Mouse (Mus musculus): ENCODE measurements around the gene Gli1. TPM values are rescaled to one million over a fixed set of nuclear protein-coding genes. Genes with fewer than 3 reads are reported as not detected.

The Gli1 gene
- polyA plus RNA-seq, 1 experiment from 2014 or later: 10.2 TPM

DNA sequence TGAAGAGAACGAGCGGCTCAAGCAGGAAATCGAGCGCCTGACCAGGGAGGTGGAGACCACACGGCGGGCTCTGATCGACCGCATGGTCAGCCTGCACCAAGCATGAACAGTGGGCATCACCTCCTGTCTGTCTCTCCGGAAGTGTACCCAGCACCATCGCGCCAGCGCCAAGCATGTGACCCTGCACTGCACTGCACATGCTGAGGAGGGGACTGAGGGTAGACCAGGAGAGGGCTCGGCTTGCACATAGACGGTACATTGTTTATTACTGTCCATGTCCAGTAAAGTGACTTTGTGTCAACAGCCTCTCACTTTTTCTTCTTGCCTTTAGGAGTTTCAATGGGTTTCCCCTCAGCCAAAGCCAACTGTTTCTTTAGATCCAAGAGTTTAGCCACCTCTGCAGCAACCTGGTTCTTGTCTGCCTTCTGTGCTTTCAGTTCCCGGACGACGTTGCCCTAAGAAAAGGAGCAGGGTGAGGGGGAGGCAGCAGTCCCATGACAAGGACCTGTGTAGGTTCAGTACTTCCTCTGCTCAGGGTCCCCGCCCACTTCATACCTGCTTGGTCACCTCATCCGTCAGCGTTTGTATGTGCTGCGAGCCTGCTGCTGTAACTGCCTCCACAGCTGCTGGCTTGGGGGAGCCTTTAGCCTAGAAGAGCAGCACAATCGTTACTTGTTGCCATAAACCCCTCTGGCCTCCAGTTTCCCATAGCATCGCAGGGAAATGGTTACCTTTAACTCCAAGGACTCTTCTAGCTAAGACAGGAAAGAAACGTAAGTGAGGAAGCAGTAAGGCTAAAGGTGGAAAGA, 45.6 kb downstream of the Gli1 start:
- peaks cover 80% of the 10 kb centered on the region for H3K36me3 ChIP-seq (ENCODE audit: control insufficient read depth, insufficient read depth, low read length)
- peaks cover 13% of the 10 kb centered on the region for H3K4me1 ChIP-seq (ENCODE audit: control insufficient read depth, insufficient read depth, low read length)
- H3K4me2 ChIP-seq (ENCODE audit: low read depth, low read length): no peak overlapping the region
- no peak for DNase-seq (ENCODE audit: low spot score)
- 89% methylated on average over 21 of the region's 24 CpGs for WGBS
- no peaks in the 10 kb centered on the region for H3K27me3 ChIP-seq (replicated peaks; ENCODE audit: control insufficient read depth, insufficient read depth, low read length)
- no peak for ATAC-seq (ENCODE audit: low read depth)
- H3K9me3 ChIP-seq (ENCODE audit: control insufficient read depth, low read length): no peaks in the 10 kb centered on the region
- H3K4me3 ChIP-seq (ENCODE audit: low read depth, low read length): no peak overlapping the region
- H3K27ac ChIP-seq (replicated peaks; ENCODE audit: low read depth, low read length): no peak overlapping the region
- H3K9ac ChIP-seq (ENCODE audit: low read depth, low read length): no peak overlapping the region

DNA sequence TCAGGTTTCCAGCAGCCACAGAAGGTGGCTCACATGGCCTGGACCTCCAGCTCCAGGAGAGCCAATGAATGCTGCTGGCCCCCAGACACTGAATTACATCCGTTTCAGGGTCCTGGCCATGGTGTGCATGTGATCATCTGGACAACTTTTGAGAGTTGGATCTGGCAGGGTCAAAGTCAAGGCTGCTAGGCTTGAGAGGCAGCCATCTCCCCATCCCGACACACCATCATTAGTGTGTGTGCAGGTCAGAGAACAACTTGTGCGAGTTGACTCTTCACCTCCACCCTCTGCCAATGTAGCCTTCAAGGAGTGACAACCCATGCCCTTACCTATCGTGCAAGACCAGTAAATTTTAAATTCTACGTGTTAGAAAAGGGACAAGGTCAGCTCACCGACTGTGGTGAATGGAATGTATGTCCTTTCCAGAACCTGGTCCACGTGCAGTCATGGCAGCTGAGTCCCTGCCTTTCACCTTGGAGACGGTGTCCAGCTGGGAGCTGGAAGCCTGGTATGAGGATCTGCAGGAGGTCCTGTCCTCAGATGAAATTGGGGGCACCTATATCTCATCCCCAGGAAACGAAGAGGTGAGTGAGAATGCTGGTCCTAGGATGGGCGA, 46.8 kb downstream of the Gli1 start:
- H3K4me3 ChIP-seq (ENCODE audit: low read depth, low read length): no peak overlapping the region

DNA sequence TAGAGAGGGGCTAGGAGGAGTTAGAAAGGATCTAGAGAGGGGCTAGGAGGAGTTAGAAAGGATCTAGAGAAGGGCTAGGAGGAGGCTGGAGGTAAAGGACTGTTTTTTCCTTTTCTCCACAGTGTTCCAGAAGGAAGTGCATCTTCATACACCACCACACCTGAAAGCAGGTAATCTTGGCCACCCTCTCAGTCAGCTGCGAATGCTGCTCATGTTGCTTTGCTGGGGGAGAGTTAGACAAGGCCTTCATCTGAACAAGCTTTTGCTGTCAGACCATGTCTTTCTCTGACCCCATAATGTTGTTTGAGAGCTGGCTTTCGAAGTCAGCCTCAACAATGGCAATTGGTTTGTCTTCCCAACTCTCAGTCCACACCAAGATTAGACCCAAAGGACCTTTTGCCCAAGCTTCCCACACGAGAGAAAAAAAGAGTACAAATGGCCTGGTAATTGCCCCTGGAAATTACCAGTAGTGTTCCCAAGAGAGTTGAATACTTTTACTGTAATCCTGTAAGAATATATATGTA, 48.1 kb downstream of the Gli1 start:
- no peaks in the 10 kb centered on the region for H3K9me3 ChIP-seq (ENCODE audit: control insufficient read depth, low read length)
- no peaks in the 10 kb centered on the region for H3K27me3 ChIP-seq (replicated peaks; ENCODE audit: control insufficient read depth, insufficient read depth, low read length)
- H3K36me3 ChIP-seq (ENCODE audit: control insufficient read depth, insufficient read depth, low read length): peaks cover 54% of the 10 kb centered on the region
- no peak overlapping the region for H3K27ac ChIP-seq (replicated peaks; ENCODE audit: low read depth, low read length)
- no peak overlapping the region for H3K9ac ChIP-seq (ENCODE audit: low read depth, low read length)
- H3K4me3 ChIP-seq (ENCODE audit: low read depth, low read length): no peak overlapping the region
- peaks cover 13% of the 10 kb centered on the region for H3K4me1 ChIP-seq (ENCODE audit: control insufficient read depth, insufficient read depth, low read length)
- DNase-seq (ENCODE audit: low spot score) (no peak), ATAC-seq (ENCODE audit: low read depth) (no peak)
- H3K4me2 ChIP-seq (ENCODE audit: low read depth, low read length): no peak overlapping the region
- 78% methylated on average over 3 of the region's 3 CpGs for WGBS

More for the DNA sequence above, 46.8 kb downstream of the Gli1 start:
- no peaks in the 10 kb centered on the region for H3K27me3 ChIP-seq (replicated peaks; ENCODE audit: control insufficient read depth, insufficient read depth, low read length)
- ATAC-seq (ENCODE audit: low read depth) (no peak), DNase-seq (ENCODE audit: low spot score) (no peak)
- no peaks in the 10 kb centered on the region for H3K9me3 ChIP-seq (ENCODE audit: control insufficient read depth, low read length)
- H3K27ac ChIP-seq (replicated peaks; ENCODE audit: low read depth, low read length): no peak overlapping the region
- H3K36me3 ChIP-seq (ENCODE audit: control insufficient read depth, insufficient read depth, low read length): peaks cover 68% of the 10 kb centered on the region
- no peak overlapping the region for H3K4me2 ChIP-seq (ENCODE audit: low read depth, low read length)
- H3K4me1 ChIP-seq (ENCODE audit: control insufficient read depth, insufficient read depth, low read length): peaks cover 13% of the 10 kb centered on the region
- no peak overlapping the region for H3K9ac ChIP-seq (ENCODE audit: low read depth, low read length)
- 94% methylated on average over 10 of the region's 10 CpGs for WGBS

DNA sequence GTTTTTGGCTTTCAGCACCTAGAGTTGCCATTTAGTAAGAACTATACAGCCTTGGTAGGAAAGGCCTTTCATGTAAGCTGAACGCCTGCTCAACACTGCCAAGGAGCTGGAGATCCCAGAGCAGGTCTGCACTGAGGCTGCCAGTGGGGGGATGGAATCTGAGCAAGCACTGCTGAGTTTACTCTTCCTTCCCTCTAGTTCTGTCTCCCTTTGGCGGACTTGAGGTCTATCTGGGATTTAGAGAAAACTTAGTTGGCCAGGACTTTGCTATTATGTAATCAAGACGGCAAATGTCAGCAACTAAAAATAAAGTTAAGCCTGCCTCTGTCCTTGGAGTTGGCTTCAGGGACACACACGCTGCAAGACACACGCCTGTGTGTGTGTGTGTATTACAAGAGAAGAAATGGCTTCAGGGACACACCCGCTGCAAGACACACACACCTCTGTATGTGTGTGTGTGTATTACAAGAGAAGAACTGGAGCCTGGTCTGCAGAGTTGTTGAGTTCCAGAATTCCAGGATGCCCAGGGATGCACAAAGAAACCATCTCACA, 48.7 kb downstream of the Gli1 start:
- no peak overlapping the region for H3K9ac ChIP-seq (ENCODE audit: low read depth, low read length)
- no peaks in the 10 kb centered on the region for H3K9me3 ChIP-seq (ENCODE audit: control insufficient read depth, low read length)
- no peaks in the 10 kb centered on the region for H3K27me3 ChIP-seq (replicated peaks; ENCODE audit: control insufficient read depth, insufficient read depth, low read length)
- H3K4me2 ChIP-seq (ENCODE audit: low read depth, low read length): 0 out of 2 replicates have a peak overlapping the region, but pooled peaks have one; percentile 95
- 86% methylated on average over 6 of the region's 6 CpGs for WGBS
- peaks cover 49% of the 10 kb centered on the region for H3K36me3 ChIP-seq (ENCODE audit: control insufficient read depth, insufficient read depth, low read length)
- H3K27ac ChIP-seq (replicated peaks; ENCODE audit: low read depth, low read length): no peak overlapping the region
- H3K4me3 ChIP-seq (ENCODE audit: low read depth, low read length): no peak overlapping the region
- ATAC-seq (ENCODE audit: low read depth) (no peak), DNase-seq (ENCODE audit: low spot score) (no peak)
- H3K4me1 ChIP-seq (ENCODE audit: control insufficient read depth, insufficient read depth, low read length): peaks cover 13% of the 10 kb centered on the region

DNA sequence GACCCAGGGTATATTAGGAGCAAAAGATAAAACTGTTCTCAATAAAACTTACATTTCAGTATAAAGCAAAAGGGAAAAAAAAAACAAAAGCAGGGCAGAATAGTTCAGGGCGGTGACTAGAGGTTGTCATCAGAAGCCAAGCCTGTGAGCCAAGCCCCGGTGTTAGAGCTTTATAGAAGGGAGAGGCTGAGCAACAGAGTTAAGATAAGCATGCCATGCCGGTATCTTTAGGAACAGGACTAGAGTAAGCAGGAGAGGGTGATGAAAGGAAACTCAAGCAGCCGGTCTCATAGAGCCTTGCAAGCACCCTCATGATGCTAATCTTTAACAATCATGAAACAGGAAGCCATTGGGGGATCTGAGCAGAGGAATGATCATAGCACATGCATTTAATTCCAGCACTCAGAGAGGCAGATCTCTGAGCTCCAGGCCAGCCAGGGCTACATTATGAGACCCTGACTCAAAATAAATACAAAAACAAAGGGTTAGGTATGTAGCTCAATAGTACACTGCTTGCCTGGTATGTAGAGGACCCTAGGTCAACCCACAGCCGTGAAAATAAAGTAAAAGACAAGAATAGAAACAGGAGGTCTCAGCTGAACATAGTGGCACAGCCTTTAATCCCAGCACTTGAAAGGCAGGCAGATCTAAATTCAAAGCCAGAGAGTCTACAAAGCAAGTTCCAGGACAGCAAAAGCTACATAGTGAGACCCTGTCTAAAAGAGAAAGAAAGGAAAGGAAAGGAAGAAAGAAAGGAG, 49.7 kb downstream of the Gli1 start:
- DNase-seq (ENCODE audit: low spot score) (no peak), ATAC-seq (ENCODE audit: low read depth) (no peak)
- 48% methylated on average over 5 of the region's 5 CpGs for WGBS
- Histone ChIP-seq H3K27me3 (replicated peaks; ENCODE audit: control insufficient read depth, insufficient read depth, low read length) (no peaks in the 10 kb centered on the region), H3K9ac (ENCODE audit: low read depth, low read length) (peak overlapping the region; percentile 68), H3K4me1 (ENCODE audit: control insufficient read depth, insufficient read depth, low read length) (peaks cover 21% of the 10 kb centered on the region), H3K4me3 (ENCODE audit: low read depth, low read length) (peak overlapping the region; percentile 59), H3K36me3 (ENCODE audit: control insufficient read depth, insufficient read depth, low read length) (peaks cover 41% of the 10 kb centered on the region), H3K4me2 (ENCODE audit: low read depth, low read length) (peak overlapping the region; percentile 95), H3K27ac (replicated peaks; ENCODE audit: low read depth, low read length) (peak overlapping the region; percentile 16; the same call in 1 of the 2 replicates), H3K9me3 (ENCODE audit: control insufficient read depth, low read length) (no peaks in the 10 kb centered on the region)

DNA sequence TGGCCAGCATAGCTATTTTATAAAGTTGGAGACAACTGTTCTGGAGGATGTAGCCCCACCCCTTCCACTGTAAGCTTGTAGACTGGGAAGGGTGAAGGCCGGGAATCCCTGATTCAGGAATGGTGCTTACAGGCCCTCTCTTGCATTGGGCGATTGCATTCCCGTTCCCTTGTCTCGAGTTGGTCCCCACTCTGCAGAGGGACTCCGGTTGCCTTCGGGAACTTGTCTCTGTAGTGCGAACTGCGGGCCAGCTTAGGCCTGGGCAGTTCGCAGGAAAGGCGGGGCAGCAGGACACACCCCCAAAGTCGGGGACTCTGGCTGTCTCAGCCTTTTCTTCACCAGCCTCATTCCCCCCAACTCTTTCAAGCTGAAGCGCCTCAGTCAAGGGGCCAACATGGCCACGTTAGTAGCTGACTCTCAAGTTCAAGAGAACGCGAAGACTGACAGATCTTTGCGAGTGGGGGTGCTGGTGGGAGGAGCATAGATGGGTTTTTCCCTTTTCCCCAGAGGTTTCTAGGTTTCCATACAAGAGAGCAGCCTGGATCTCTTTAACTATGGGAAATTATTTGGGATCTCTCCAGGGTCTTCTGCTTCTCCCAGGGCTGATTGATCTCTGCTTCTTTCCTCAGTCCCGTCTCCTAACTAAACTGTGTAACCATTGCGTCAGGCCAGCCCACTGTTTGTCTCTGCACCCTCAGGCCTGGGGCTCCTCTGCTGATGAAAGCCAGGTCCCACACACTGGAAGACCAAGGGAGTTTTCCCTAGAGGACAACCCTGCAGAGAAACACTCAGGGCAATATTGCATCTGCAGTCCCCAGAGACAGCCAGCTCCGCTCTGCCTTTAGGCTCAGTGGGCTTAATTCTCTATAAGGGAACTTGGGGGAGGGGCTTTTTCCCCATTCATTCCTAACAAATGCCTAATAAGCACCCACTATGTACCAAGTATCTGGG, 50.6 kb downstream of the Gli1 start:
- peak overlapping the region; percentile 98 for H3K27ac ChIP-seq (replicated peaks; ENCODE audit: low read depth, low read length)
- H3K9ac ChIP-seq (ENCODE audit: low read depth, low read length): peak overlapping the region; percentile 68
- H3K36me3 ChIP-seq (ENCODE audit: control insufficient read depth, insufficient read depth, low read length): peaks cover 42% of the 10 kb centered on the region
- no peaks in the 10 kb centered on the region for H3K27me3 ChIP-seq (replicated peaks; ENCODE audit: control insufficient read depth, insufficient read depth, low read length)
- H3K4me3 ChIP-seq (ENCODE audit: low read depth, low read length): peak overlapping the region; percentile 59
- DNase-seq (ENCODE audit: low spot score) (peak; percentile 72), ATAC-seq (ENCODE audit: low read depth) (peak; percentile 48)
- no peaks in the 10 kb centered on the region for H3K9me3 ChIP-seq (ENCODE audit: control insufficient read depth, low read length)
- H3K4me2 ChIP-seq (ENCODE audit: low read depth, low read length): peak overlapping the region; percentile 95
- 2% methylated on average over 18 of the region's 19 CpGs for WGBS
- peaks cover 27% of the 10 kb centered on the region for H3K4me1 ChIP-seq (ENCODE audit: control insufficient read depth, insufficient read depth, low read length)

DNA sequence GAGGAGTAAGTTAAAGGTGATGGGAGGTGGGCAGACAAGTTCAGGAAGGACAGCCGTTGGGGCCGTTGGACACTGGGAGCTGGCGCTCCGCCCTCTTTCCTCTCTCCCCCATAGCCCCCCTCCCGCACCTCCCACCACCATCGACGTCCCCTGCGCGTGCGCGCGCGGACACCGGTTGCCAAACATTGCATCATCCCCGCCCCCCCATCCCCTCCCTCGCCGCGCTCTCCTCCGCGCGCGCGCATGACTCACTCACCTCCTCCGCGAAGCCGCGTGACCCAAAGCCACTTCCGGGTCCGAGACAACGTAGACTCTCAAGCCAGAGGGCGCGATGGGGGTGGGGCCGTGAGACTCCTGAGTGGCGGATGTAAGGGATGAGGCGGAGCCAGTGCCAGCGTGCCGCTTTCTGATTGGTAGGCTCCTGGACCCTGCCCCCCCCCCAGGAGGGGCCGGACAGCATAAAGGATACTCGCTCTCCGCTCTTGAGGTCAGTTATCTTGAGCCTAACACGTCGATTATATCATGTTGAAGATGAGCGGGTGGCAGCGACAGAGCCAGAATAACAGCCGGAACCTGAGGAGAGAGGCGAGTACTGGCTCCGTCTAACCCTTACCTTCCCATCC, 51.4 kb downstream of the Gli1 start:
- Histone ChIP-seq H3K36me3 (ENCODE audit: control insufficient read depth, insufficient read depth, low read length) (peaks cover 42% of the 10 kb centered on the region), H3K4me1 (ENCODE audit: control insufficient read depth, insufficient read depth, low read length) (peaks cover 30% of the 10 kb centered on the region), H3K27me3 (replicated peaks; ENCODE audit: control insufficient read depth, insufficient read depth, low read length) (no peaks in the 10 kb centered on the region), H3K9ac (ENCODE audit: low read depth, low read length) (peak overlapping the region; percentile 84), H3K4me2 (ENCODE audit: low read depth, low read length) (peak overlapping the region; percentile 95), H3K27ac (replicated peaks; ENCODE audit: low read depth, low read length) (peak overlapping the region; percentile 98), H3K4me3 (ENCODE audit: low read depth, low read length) (peak overlapping the region; percentile 59), H3K9me3 (ENCODE audit: control insufficient read depth, low read length) (no peaks in the 10 kb centered on the region)
- ATAC-seq (ENCODE audit: low read depth) (peak; percentile 92), DNase-seq (ENCODE audit: low spot score) (peak; percentile 100)
- WGBS: under 1% methylated on average over 39 of the region's 47 CpGs

Data from embryonic facial prominence, embryonic 14.5 days (tissue).